Mouse (Mus musculus): ENCODE results near the gene Marco. TPM values are rescaled to one million over a fixed set of nuclear protein-coding genes. Genes with fewer than 3 reads are reported as not detected.

The Marco gene
- polyA plus RNA-seq (2012; rRNA removed), result 0.04 TPM in 1 of 2 replicates, not detected in the other

GRCm38 (mm10) chr1:120504924-120505323, at the start of gene Marco:
Gene Marco (minus strand): TSS chr1:120505024.

Other genes starting within 250 kb of the Marco start
- gene Steap3, start 232.3 kb downstream of the Marco start, polyA plus RNA-seq (2012; rRNA removed), result 3.0 and 3.8 TPM in 2 replicates
- 4.6 and 5.0 TPM in 2 replicates for gene C1ql2, start 164.4 kb downstream of the Marco start, polyA plus RNA-seq (2012; rRNA removed)
- gene En1, start 97.4 kb upstream of the Marco start, polyA plus RNA-seq (2012; rRNA removed), result 4.9 and 5.4 TPM in 2 replicates